Mouse (Mus musculus): Measurements from ENCODE around the gene Pla2g2e. TPM values are rescaled to one million over a fixed set of nuclear protein-coding genes. Genes with fewer than 3 reads are reported as not detected.

Gene Pla2g2e
- polyA plus RNA-seq, 1 experiment from 2014 or later, result not detected

DNA sequence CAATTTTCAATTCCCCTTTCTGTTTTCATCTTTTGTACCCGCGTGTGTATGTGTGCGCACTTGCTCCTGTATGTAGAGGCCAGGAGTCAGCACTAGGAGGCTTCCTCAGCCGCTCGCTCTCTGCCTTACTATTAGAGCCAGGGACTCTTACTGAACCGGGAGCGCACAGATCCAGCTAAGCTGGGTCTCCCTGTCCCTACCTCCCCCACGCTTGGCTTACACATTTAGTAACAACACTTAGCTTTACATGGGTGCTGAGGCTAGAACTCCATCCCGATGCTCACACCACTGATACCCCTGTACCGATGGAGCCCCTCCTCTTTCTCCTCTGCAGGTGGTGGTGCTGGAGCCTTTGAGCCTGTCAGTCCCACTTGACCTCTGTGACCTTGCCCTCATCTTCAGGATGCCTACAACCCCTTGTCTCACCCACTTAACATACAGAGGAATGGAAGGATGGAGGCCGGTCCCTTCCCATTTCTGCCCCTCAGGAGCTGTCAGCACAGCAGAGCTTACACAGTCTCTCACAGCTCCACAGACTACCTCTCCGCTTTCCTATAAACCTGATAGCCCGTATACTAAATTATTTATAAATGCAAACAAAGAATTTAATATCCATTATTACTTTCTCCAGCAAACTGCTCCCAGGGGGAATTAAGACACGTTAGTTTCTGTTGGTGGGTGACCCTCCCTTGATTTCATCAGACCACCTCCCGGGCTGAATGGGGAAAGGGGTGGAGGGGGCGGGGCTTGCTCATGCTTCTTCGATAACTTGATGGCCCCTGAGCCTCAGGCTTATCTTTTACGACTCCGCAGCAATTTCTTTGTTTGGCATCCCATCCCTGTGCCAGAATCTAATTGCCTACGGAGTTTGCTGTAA is 43.8 kb downstream of the Pla2g2e start:
- H3K27ac ChIP-seq (replicated peaks), result no peak overlapping the region
- no peak overlapping the region for H3K9ac ChIP-seq
- 0 out of 2 replicates have a peak overlapping the region, but pooled peaks have one; percentile 25 for H3K4me2 ChIP-seq
- no peaks in the 10 kb centered on the region for H3K9me3 ChIP-seq (replicated peaks)
- H3K4me1 ChIP-seq (replicated peaks), result peaks cover 3% of the 10 kb centered on the region; the same call in 1 of the 2 replicates
- ATAC-seq (ENCODE audit: insufficient read depth), result no peak
- no peak overlapping the region for H3K4me3 ChIP-seq (replicated peaks)
- peaks cover 12% of the 10 kb centered on the region for H3K27me3 ChIP-seq
- no peaks in the 10 kb centered on the region for H3K36me3 ChIP-seq (replicated peaks)
- WGBS (ENCODE audit: insufficient replicate concordance), result 35% methylated on average over 20 of the region's 20 CpGs

DNA sequence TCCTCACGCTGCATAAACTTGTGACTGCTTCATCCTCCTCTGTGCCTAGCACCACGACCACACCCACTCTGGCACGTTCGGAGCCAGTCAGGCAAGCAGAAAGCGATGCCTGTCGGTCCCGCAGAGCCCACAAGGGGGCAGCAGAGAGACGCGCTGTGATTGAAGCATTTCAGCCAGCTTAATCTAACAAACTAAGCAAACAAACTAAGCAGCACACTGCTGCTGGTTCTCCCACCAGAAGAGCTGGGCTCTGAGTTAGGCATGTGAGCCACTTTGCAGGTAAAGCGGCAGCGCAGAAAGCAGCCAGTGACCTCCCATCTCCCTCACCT is 44.4 kb downstream of the Pla2g2e start:
- no peak for ATAC-seq (ENCODE audit: insufficient read depth)
- no peak overlapping the region for H3K4me3 ChIP-seq (replicated peaks)
- H3K4me1 ChIP-seq (replicated peaks), result peaks cover 3% of the 10 kb centered on the region; the same call in 1 of the 2 replicates
- no peak overlapping the region for H3K9ac ChIP-seq
- WGBS (ENCODE audit: insufficient replicate concordance), result 2% methylated on average over 11 of the region's 11 CpGs
- peaks cover 12% of the 10 kb centered on the region for H3K27me3 ChIP-seq
- H3K4me2 ChIP-seq, result 0 out of 2 replicates have a peak overlapping the region, but pooled peaks have one; percentile 25
- no peaks in the 10 kb centered on the region for H3K36me3 ChIP-seq (replicated peaks)
- no peak overlapping the region for H3K27ac ChIP-seq (replicated peaks)
- no peaks in the 10 kb centered on the region for H3K9me3 ChIP-seq (replicated peaks)

DNA sequence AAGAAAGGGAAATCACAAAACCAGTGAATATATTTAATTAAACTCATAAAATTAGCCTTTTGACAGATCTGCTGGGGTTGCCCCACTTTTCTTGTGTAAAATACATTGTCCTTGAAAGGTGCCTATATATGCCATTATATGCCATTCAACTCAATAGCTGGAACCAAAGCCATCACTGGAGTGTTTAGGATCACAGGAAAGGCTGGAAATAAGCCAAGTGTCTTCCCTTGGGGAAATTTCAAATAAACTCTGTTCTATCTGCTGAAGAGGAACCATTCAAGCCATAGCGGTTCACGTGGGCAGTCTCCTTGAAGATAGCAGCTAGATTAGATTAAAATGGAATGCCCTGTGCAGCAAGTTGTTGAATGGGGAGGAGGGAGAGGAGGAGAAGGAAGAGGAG is 47.8 kb downstream of the Pla2g2e start:
- H3K9me3 ChIP-seq (replicated peaks), result no peaks in the 10 kb centered on the region
- H3K9ac ChIP-seq, result no peak overlapping the region
- H3K4me3 ChIP-seq (replicated peaks), result no peak overlapping the region
- H3K4me2 ChIP-seq, result no peak overlapping the region
- H3K27me3 ChIP-seq, result peaks cover 12% of the 10 kb centered on the region; the same call in 1 of the 2 replicates
- 48% methylated on average over 2 of the region's 2 CpGs for WGBS (ENCODE audit: insufficient replicate concordance)
- peaks cover 3% of the 10 kb centered on the region; the same call in 1 of the 2 replicates for H3K4me1 ChIP-seq (replicated peaks)
- ATAC-seq (ENCODE audit: insufficient read depth), result no peak
- H3K36me3 ChIP-seq (replicated peaks), result no peaks in the 10 kb centered on the region
- no peak overlapping the region for H3K27ac ChIP-seq (replicated peaks)

Other genes with a start within 250 kb of the Pla2g2e start
- gene Vwa5b1, start 242.1 kb upstream of the Pla2g2e start, polyA plus RNA-seq (2015; fragmentation: Nextera tagmentation; extraction: Ambion mirVana), result not detected in 2 replicates
- gene Pla2g2c, start 153.2 kb upstream of the Pla2g2e start, polyA plus RNA-seq (2015; fragmentation: Nextera tagmentation; extraction: Ambion mirVana), result not detected in 2 replicates
- gene Ubxn10, start 140.8 kb upstream of the Pla2g2e start, polyA plus RNA-seq (2015; fragmentation: Nextera tagmentation; extraction: Ambion mirVana), result 0.06 and 0.08 TPM in 2 replicates
- gene Pla2g2f, start 120.3 kb upstream of the Pla2g2e start, polyA plus RNA-seq (2015; fragmentation: Nextera tagmentation; extraction: Ambion mirVana), result 0.06 TPM in 1 of 2 replicates, not detected in the other
- gene Pla2g2d, start 102.2 kb upstream of the Pla2g2e start, polyA plus RNA-seq (2015; fragmentation: Nextera tagmentation; extraction: Ambion mirVana), result 0.06 TPM in 1 of 2 replicates, not detected in the other
- gene Pla2g5, start 14.5 kb upstream of the Pla2g2e start, polyA plus RNA-seq (2015; fragmentation: Nextera tagmentation; extraction: Ambion mirVana), result 0.18 TPM in 1 of 2 replicates, not detected in the other
- not detected in 2 replicates for gene Gm13030, start 4.0 kb upstream of the Pla2g2e start, polyA plus RNA-seq (2015; fragmentation: Nextera tagmentation; extraction: Ambion mirVana)
- 1.4 and 1.6 TPM in 2 replicates for gene Otud3, start 36.0 kb downstream of the Pla2g2e start, polyA plus RNA-seq (2015; fragmentation: Nextera tagmentation; extraction: Ambion mirVana)
- 0.33 and 0.82 TPM in 2 replicates for gene Rnf186, start 89.2 kb downstream of the Pla2g2e start, polyA plus RNA-seq (2015; fragmentation: Nextera tagmentation; extraction: Ambion mirVana)
- 2.9 and 3.8 TPM in 2 replicates for gene Tmco4, start 94.9 kb downstream of the Pla2g2e start, polyA plus RNA-seq (2015; fragmentation: Nextera tagmentation; extraction: Ambion mirVana)
- gene Htr6, start 197.6 kb downstream of the Pla2g2e start, polyA plus RNA-seq (2015; fragmentation: Nextera tagmentation; extraction: Ambion mirVana), result not detected in 2 replicates
- gene Nbl1, start 215.1 kb downstream of the Pla2g2e start, polyA plus RNA-seq (2015; fragmentation: Nextera tagmentation; extraction: Ambion mirVana), result 2.6 and 3.0 TPM in 2 replicates

Data from liver, embryonic 15.5 days (tissue).